Mouse (Mus musculus) gastrocnemius, postnatal 14 days (tissue): ENCODE data around the gene Tuba3a. TPM values are rescaled to one million over a fixed set of nuclear protein-coding genes. Genes with fewer than 3 reads are reported as not detected.
A peak's percentile ranks its signal among the peaks of the same experiment; 100 is the strongest.
"Not testable (repeated sequence)": the region's sequence is repeated elsewhere in the genome, so short reads cannot be mapped to it uniquely, and the experiment has no call there.

Experiments used
- DNase-seq: peaks from one replicate; pipeline ENCODE4 v3.0.0; 2021; ENCODE audit warnings: mixed read lengths
- intact Hi-C: fragments of 180-260 bp; cut with DNase I; formaldehyde crosslinking; loops from one replicate; pipeline ENCODE4 v1.15.1; 2025; ENCODE audit warnings: low total_unique reads
- total RNA-seq, 2 experiments: library from RNA; stranded (reverse); gene quantifications; 2 replicates each; pipeline ENCODE4 v1.2.3; 2021

Tuba3a gene
- total RNA-seq, 2 experiments from 2014 or later = not detected

GRCm38 (mm10) chr6:125312171-125312570 is 26.3 kb upstream of the Tuba3a start:
- intact Hi-C loops = no loop called here
- no peak for DNase-seq

GRCm38 (mm10) chr6:125309406-125309805 is 23.6 kb upstream of the Tuba3a start:
- intact Hi-C loops = no loop called here
- DNase-seq = no peak

- no peak for DNase-seq
- intact Hi-C loops = no loop called here
Observed at GRCm38 (mm10) chr6:125308921-125309320, 23.1 kb upstream of the Tuba3a start.

- intact Hi-C loops = no loop called here
- no peak for DNase-seq
Observed at GRCm38 (mm10) chr6:125307091-125307490, 21.2 kb upstream of the Tuba3a start.

- no peak for DNase-seq
- intact Hi-C loops = no loop called here
Observed at GRCm38 (mm10) chr6:125305465-125305864, 19.6 kb upstream of the Tuba3a start.

- intact Hi-C loops, DNase-seq: not testable (repeated sequence)
Observed at GRCm38 (mm10) chr6:125304408-125304807, 18.6 kb upstream of the Tuba3a start.

- DNase-seq = no peak
- intact Hi-C loops = no loop called here
Observed at GRCm38 (mm10) chr6:125303242-125303641, 17.4 kb upstream of the Tuba3a start.

GRCm38 (mm10) chr6:125302231-125302982 is 16.6 kb upstream of the Tuba3a start:
- intact Hi-C loops = no loop called here
- no peak for DNase-seq

GRCm38 (mm10) chr6:125300982-125301381 is 15.1 kb upstream of the Tuba3a start:
- intact Hi-C loops = no loop called here
- DNase-seq = no peak

- intact Hi-C loops = no loop called here
- no peak for DNase-seq
Observed at GRCm38 (mm10) chr6:125297149-125297820, 11.4 kb upstream of the Tuba3a start.

GRCm38 (mm10) chr6:125294049-125294448 is 8.2 kb upstream of the Tuba3a start:
- DNase-seq = no peak
- intact Hi-C loops = no loop called here

GRCm38 (mm10) chr6:125292256-125292655 is 6.4 kb upstream of the Tuba3a start:
- DNase-seq = no peak
- intact Hi-C loops = no loop called here

GRCm38 (mm10) chr6:125291329-125291728 is 5.5 kb upstream of the Tuba3a start:
- DNase-seq = no peak
- intact Hi-C loops = no loop called here

- DNase-seq = no peak
- intact Hi-C loops = no loop called here
Observed at GRCm38 (mm10) chr6:125288730-125289129, 2.9 kb upstream of the Tuba3a start.

GRCm38 (mm10) chr6:125286944-125287343 is 1.1 kb upstream of the Tuba3a start:
- intact Hi-C loops = no loop called here
- no peak for DNase-seq

GRCm38 (mm10) chr6:125284751-125285150 is 1.1 kb downstream of the Tuba3a start:
- DNase-seq = no peak
- intact Hi-C loops = loop anchor here (5.0 kb wide), 1 partner anchor 78 kb away; no protein-coding TSS in a partner anchor

GRCm38 (mm10) chr6:125284250-125284649 is 1.6 kb downstream of the Tuba3a start:
- intact Hi-C loops = loop anchor here (5.0 kb wide), 1 partner anchor 78 kb away; no protein-coding TSS in a partner anchor
- DNase-seq = no peak

GRCm38 (mm10) chr6:125282721-125283120 is 3.1 kb downstream of the Tuba3a start:
- intact Hi-C loops = loop anchor here (5.0 kb wide), 1 partner anchor 80 kb away; no protein-coding TSS in a partner anchor
- not testable (repeated sequence) for DNase-seq

- intact Hi-C loops = loop anchor here (5.0 kb wide), 1 partner anchor 83 kb away; no protein-coding TSS in a partner anchor
- no peak for DNase-seq
Observed at GRCm38 (mm10) chr6:125279729-125280128, 6.1 kb downstream of the Tuba3a start.

GRCm38 (mm10) chr6:125274841-125275563 is 10.8 kb downstream of the Tuba3a start:
- peak; percentile 47 for DNase-seq
- intact Hi-C loops = no loop called here
